Mouse (Mus musculus) CH12F3 (cell line): ENCODE data around the gene Olfr1418.
"Not testable (repeated sequence)": the region's sequence is repeated elsewhere in the genome, so short reads cannot be mapped to it uniquely, and the experiment has no call there.

Source experiments
- in situ Hi-C: fragments of 300-500 bp; cut with MboI; formaldehyde crosslinking; loops from 2 replicates; pipeline ENCODE4 v1.14.3; 2020; ENCODE audit warnings: low sequenced_read_pairs

Gene Olfr1418

GRCm38 (mm10) chr19:11860966-11861365 lies at the start of gene Olfr1418:
Gene Olfr1418 (minus strand): TSS chr19:11861066.
- in situ Hi-C loops: no loop called here

DNA sequence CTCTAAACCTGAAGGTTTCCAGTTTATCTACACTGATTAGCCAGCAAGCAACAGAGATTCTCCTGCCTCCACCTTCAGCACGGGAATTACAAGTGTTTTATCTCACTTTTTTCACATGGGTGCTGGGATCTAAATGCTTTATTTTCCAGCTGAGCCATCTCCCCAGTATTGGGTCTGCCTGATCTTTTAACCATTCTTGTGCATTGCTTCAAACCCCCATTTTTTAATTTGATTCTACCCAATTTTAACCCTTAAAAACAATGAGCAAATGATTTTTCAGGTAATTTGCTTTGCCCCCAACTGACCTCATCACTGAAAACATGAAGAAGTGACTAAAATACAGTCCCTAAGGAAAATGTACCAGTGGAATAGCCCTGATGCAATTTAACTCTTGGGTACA lies 25.4 kb upstream of the Olfr1418 start, which contains the start of gene Olfr1420:
Gene Olfr1420 (plus strand): TSS at position 301 of the 400 bp plus-strand sequence.
- in situ Hi-C loops: no loop called here

GRCm38 (mm10) chr19:11878404-11878803 lies 17.5 kb upstream of the Olfr1418 start:
- in situ Hi-C loops: not testable (repeated sequence)

GRCm38 (mm10) chr19:11875006-11875405 lies 14.1 kb upstream of the Olfr1418 start, which contains the start of gene Olfr1419:
Gene Olfr1419 (minus strand): TSS chr19:11875106.
- in situ Hi-C loops: no loop called here

DNA sequence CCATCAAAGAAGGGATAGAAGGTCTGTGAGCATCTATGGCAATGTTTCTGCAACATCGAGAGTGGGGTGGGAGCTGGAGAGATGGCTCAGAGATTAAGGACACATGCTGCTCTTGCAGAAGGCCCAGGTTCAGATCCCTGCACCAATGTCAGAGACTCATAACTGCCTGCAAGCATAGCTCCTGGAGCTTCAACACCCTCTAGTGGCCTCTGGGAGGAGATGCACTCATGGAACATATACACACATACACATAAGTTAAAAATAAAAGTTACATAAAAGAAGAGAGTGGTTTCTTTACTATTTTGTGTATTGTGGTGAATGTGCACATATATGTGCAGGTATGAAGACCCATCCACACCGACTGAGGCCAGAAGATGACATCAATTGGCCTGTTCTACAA lies 7.0 kb upstream of the Olfr1418 start:
- in situ Hi-C loops: no loop called here

GRCm38 (mm10) chr19:11856506-11856905 lies 4.4 kb downstream of the Olfr1418 start:
- in situ Hi-C loops: no loop called here

GRCm38 (mm10) chr19:11854821-11855220 lies 6.0 kb downstream of the Olfr1418 start:
- in situ Hi-C loops: no loop called here

- in situ Hi-C loops: no loop called here
Observed at GRCm38 (mm10) chr19:11852652-11853051, 8.2 kb downstream of the Olfr1418 start.

DNA sequence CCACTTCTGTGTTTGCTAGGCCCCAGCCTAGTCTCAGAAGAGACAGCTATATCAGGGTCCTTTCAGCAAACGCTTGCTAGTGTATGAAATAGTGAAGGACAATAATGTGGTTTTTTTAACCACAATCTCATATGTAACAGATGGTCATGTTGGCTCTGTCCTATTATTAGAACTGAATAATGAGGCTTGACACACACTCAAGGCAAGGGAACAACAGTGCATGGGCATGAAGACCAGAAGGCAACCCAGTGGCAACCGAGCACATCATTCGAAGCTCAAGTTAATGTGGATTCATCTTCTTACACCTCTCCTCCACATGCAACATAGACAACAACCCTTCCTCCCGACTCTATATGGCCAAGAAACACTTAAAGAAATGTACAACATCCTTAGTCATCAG lies 14.5 kb downstream of the Olfr1418 start:
- in situ Hi-C loops: no loop called here

- in situ Hi-C loops: no loop called here
Observed at GRCm38 (mm10) chr19:11839119-11839518, 21.7 kb downstream of the Olfr1418 start, which contains the start of gene Olfr1417. Gene Olfr1417 (minus strand): TSS chr19:11839219.

DNA sequence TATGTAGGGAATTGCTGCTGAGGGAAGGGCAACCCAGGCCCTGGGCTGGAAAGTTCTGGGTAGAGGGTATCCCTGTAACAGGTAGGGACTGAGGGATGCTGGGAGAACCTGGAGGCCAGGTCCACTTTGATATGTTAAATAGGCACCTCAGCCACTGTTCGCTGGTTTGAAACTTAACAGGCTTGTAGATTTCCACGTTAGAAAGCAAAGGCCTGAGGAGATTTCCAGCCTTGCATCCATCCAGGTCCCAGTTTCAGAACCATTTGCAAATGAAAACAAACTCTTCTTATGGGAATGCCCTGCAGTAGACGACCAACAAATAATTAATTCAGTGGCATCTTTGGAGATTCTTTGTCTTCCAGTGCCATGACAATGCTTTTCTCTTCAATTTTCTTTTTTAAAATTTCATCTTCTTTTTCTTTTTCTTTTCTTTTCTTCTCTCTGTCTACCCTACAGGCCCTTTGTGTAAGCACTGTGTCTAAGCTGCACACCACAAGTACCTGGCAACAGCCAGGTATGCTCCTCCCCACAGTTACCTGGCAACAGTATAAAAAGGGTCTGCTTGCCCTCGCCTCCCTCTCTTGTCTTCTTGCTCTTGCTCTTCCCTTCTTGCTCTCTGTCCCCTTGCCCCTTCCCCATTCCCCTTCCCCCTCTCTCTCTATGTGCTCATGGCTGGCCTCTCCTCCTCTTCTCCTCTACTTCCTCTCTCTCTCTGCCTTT lies 37.4 kb downstream of the Olfr1418 start:
- in situ Hi-C loops: no loop called here

DNA sequence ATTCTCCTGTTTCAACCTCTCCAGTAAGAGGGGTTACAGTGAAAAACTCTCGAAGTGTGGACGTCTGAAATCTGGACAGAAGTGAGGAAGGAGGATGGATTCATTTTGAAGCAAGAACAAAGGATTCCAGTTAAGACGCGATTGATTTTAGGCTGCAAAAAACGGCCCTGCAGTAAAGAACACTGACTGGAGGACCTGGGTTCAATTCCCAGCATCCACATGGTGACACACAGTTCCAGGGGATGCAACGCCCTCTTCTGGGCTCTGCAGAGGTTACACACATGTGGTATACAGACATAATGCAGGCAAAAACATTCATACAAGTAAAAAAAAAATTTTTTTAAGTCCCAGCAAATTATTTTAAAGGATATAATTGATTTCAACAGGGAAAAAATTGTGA lies 40.7 kb downstream of the Olfr1418 start:
- in situ Hi-C loops: no loop called here

- in situ Hi-C loops: no loop called here
Observed at GRCm38 (mm10) chr19:11819800-11820199, 41.1 kb downstream of the Olfr1418 start.

- in situ Hi-C loops: no loop called here
Observed at GRCm38 (mm10) chr19:11819143-11819700, 41.6 kb downstream of the Olfr1418 start, which contains the start of gene Stx3. Gene Stx3 (minus strand): TSS chr19:11819403.

DNA sequence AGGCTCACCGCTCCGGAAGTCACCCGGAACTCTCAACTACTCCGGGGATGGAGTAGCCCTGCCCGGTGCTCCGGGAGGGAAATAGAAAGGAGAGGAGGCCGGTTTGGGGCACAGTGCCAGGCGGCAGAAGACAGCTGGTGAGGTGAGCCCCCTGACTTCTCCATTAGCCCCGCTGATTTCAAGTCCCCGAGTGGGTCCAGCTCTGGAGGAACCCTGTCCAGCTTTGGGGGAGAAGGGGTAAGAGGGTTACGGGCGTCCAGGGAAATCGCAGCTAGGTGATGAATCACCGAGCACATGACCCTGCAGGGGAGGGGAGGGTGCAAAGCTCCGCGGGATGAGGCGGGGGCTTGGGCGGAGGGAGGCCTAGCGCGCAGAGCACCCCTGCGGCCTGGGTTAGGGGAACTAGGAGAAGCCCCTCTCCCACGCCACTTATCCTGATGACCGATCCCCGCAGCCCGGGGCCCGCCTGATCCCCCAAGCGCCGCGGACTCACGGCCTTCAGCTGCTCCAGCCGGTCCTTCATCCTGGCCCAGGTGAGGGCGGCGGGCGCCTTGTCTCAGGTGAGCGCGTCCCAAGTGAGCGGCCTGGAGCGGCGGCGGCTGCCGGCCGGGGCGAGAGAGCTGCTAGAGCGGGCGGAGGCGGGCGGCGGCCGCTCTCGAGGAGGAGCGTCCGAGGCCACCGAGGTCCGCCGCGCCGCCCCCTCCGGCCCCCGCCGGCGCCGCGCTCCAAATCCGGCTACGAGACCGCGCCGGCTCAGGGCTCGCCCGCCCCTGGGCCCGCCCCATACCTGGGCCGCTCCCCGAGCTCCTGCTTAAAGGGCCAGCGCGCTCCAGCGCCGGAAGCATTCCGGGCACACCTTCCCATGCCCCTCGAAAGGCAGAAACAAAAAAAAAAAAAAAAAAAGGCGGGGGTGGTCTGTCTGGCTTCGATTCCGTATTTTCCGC lies 42.4 kb downstream of the Olfr1418 start:
- in situ Hi-C loops: no loop called here

DNA sequence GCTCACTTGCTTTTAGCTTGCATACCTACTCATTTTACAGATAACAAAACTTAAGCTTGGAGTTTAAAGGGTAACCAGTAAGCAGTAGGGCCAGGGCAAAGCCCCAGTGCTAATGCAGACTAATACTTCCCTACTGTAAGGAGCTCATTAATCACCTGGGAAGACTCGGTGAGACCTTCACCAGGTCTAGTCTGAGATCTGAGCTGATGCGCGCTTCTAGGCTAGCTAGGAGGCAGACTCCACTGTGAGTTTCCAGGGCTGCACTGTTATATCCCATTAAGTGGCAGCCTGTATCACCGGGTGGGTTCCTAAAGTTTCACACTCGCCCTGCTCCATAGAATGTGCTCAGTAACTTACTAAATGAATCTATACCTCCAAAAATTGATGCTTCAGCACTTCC lies 43.3 kb downstream of the Olfr1418 start:
- in situ Hi-C loops: no loop called here

DNA sequence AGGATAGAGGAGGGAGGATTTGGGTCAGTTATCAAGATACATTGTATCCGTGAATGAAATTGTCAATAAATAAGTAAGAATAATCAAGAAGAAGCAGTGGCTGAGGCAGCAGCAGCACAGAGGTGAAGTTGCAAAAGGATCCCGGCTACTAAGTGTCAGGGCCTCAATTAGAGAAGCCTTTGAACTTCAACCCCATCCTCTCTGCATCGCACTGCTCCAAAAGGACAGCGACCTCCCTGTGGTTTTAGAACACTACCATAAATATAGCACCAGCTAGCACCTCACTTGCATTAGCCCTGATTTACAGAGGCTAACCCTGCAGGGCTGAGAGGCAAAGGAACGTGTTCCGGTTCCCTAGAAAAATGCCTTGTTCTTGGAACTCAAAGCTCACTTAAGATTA lies 44.2 kb downstream of the Olfr1418 start:
- in situ Hi-C loops: no loop called here

DNA sequence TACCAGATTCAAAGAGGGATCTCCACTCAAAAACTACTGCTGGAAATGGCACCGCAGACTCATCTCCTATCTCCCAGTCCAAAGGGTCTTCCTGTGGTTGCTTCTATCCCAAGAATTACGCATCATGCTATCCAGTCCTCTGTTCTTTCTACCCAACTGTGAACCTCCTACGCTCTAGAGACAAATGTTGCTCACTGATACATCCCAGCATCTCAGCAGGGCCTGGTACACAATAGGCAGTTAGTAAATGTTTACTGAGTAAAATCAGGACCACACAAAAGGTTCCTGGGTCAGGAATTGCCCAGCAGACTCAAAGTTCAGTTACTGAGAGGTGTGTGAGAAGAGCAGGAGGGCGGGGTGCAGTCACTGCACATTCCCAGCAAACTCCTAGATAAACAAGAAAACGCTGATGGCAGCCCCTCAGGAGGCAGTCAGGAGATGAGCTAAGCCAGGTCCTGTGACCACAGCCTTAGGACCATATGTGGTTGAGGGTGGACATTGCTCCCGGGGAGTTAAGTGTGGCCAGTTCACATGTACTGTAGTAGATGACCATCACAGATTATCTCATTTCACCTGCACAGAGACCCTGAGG lies 46.0 kb downstream of the Olfr1418 start:
- in situ Hi-C loops: no loop called here

- in situ Hi-C loops: no loop called here
Observed at GRCm38 (mm10) chr19:11813649-11814048, 47.2 kb downstream of the Olfr1418 start.

DNA sequence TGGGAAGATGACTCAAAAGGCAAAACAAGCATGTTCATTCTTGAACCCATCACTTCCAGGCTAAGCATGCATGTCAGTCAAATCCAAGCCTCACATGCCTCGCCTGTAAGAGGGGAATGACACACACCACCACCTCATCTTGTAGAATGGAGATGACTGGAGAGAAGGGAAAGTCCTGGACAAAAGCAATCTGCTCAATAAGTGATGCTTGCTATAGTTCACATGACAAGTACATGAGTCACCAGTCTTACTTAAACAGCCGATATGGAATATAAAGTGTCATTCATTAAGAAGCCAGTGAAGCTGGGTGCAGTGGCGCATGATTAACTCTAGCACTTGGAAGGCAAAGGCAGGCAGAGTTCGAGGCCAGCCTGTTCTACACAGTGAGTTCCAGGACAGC lies 47.7 kb downstream of the Olfr1418 start:
- in situ Hi-C loops: no loop called here
